Mouse (Mus musculus): ENCODE measurements at regions not wholly inside any gene's neighbourhood (a gene's known extent, or its start where the extent isn't known, plus 50 kb on each side); places are given as distances from the start of the nearest gene placed in this dataset.

GRCm38 (mm10) chr1:23462411-23462810 lies 64.8 kb upstream of the Ogfrl1 start:
- no peak for DNase-seq (ENCODE audit: low spot score)

GRCm38 (mm10) chr1:23464081-23464480 lies 66.5 kb upstream of the Ogfrl1 start:
- no peak for DNase-seq (ENCODE audit: low spot score)

GRCm38 (mm10) chr1:23466340-23466739 lies 68.8 kb upstream of the Ogfrl1 start:
- DNase-seq (ENCODE audit: low spot score), result no peak

- no peak for DNase-seq (ENCODE audit: low spot score)
Measured at GRCm38 (mm10) chr1:23467405-23467804, 69.8 kb upstream of the Ogfrl1 start.

- no peak for DNase-seq (ENCODE audit: low spot score)
Measured at GRCm38 (mm10) chr1:23480776-23481320, 83.3 kb upstream of the Ogfrl1 start.

- no peak for DNase-seq (ENCODE audit: low spot score)
Measured at GRCm38 (mm10) chr1:23484566-23484965, 87.0 kb upstream of the Ogfrl1 start.

GRCm38 (mm10) chr1:23485150-23485775 lies 87.7 kb upstream of the Ogfrl1 start:
- DNase-seq (ENCODE audit: low spot score), result no peak

GRCm38 (mm10) chr1:23487031-23487430 lies 89.5 kb upstream of the Ogfrl1 start:
- DNase-seq (ENCODE audit: low spot score), result no peak

- no peak for DNase-seq (ENCODE audit: low spot score)
Measured at GRCm38 (mm10) chr1:23490640-23491039, 93.1 kb upstream of the Ogfrl1 start.

- DNase-seq (ENCODE audit: low spot score), result no peak
Measured at GRCm38 (mm10) chr1:23491041-23491440, 93.5 kb upstream of the Ogfrl1 start.

- no peak for DNase-seq (ENCODE audit: low spot score)
Measured at GRCm38 (mm10) chr1:23492981-23493380, 95.4 kb upstream of the Ogfrl1 start.

GRCm38 (mm10) chr1:23495412-23495811 lies 97.8 kb upstream of the Ogfrl1 start:
- DNase-seq (ENCODE audit: low spot score), result no peak

GRCm38 (mm10) chr1:23520113-23520512 lies 122.5 kb upstream of the Ogfrl1 start:
- DNase-seq (ENCODE audit: low spot score), result no peak

GRCm38 (mm10) chr1:23532659-23533058 lies 135.1 kb upstream of the Ogfrl1 start:
- DNase-seq (ENCODE audit: low spot score), result no peak

- DNase-seq (ENCODE audit: low spot score), result no peak
Measured at GRCm38 (mm10) chr1:23536621-23537020, 139.0 kb upstream of the Ogfrl1 start.

- DNase-seq (ENCODE audit: low spot score), result no peak
Measured at GRCm38 (mm10) chr1:23538419-23538818, 140.8 kb upstream of the Ogfrl1 start.

- no peak for DNase-seq (ENCODE audit: low spot score)
Measured at GRCm38 (mm10) chr1:23540594-23540993, 143.0 kb upstream of the Ogfrl1 start.

- no peak for DNase-seq (ENCODE audit: low spot score)
Measured at GRCm38 (mm10) chr1:23555794-23556193, 158.2 kb upstream of the Ogfrl1 start.

GRCm38 (mm10) chr1:23568106-23568505 lies 170.5 kb upstream of the Ogfrl1 start:
- DNase-seq (ENCODE audit: low spot score), result no peak

- no peak for DNase-seq (ENCODE audit: low spot score)
Measured at GRCm38 (mm10) chr1:23574461-23574860, 176.9 kb upstream of the Ogfrl1 start.

- no peak for DNase-seq (ENCODE audit: low spot score)
Measured at GRCm38 (mm10) chr1:23575005-23575404, 177.4 kb upstream of the Ogfrl1 start.

GRCm38 (mm10) chr1:23575515-23575914 lies 177.9 kb upstream of the Ogfrl1 start:
- DNase-seq (ENCODE audit: low spot score), result no peak

GRCm38 (mm10) chr1:23576150-23576549 lies 178.6 kb upstream of the Ogfrl1 start:
- DNase-seq (ENCODE audit: low spot score), result no peak

GRCm38 (mm10) chr1:23589414-23589942 lies 172.1 kb upstream of the B3gat2 start:
- DNase-seq (ENCODE audit: low spot score), result no peak
